Mouse (Mus musculus) stomach, embryonic 16.5 days (tissue): ENCODE measurements around the gene Pak4. TPM values are rescaled to one million over a fixed set of nuclear protein-coding genes. Genes with fewer than 3 reads are reported as not detected.
"Not testable (repeated sequence)": the region's sequence is repeated elsewhere in the genome, so short reads cannot be mapped to it uniquely, and the experiment has no call there.

Experiments used
- ATAC-seq: fragments of 200-750 bp; cut with Nextera tagmentation; 2 replicates; pipeline ENCODE4 v1.8.0; 2017; ENCODE audit warnings: moderate number of reproducible peaks, moderate TSS enrichment; ENCODE audit not compliant: insufficient read depth, low FRiP score
- H3K27ac ChIP-seq: fragments of 300-500 bp; sonication (generic); 2 replicates; pipeline ENCODE4 v1.5.1; 2014; ENCODE audit warnings: low read length
- H3K27me3 ChIP-seq: fragments of 300-500 bp; sonication (generic); 2 replicates; pipeline ENCODE4 v1.6.1; 2014; ENCODE audit warnings: low read length, control low read depth, mixed read lengths; ENCODE audit not compliant: control insufficient read depth, insufficient read depth
- H3K36me3 ChIP-seq: fragments of 300-500 bp; sonication (generic); 2 replicates; pipeline ENCODE4 v1.6.1; 2014; ENCODE audit warnings: low read length; ENCODE audit not compliant: control insufficient read depth, insufficient read depth
- H3K4me1 ChIP-seq: fragments of 300-500 bp; sonication (generic); 2 replicates; pipeline ENCODE4 v1.6.1; 2014; ENCODE audit warnings: low read length, control low read depth, mixed read lengths; ENCODE audit not compliant: control insufficient read depth, insufficient read depth
- H3K4me2 ChIP-seq: fragments of 300-500 bp; sonication (generic); 2 replicates; pipeline ENCODE4 v1.6.1; 2014; ENCODE audit warnings: low read depth, low read length, mixed read lengths
- H3K4me3 ChIP-seq: fragments of 300-500 bp; sonication (generic); replicated peaks from 2 replicates; pipeline ENCODE4 v1.5.1; 2014; ENCODE audit warnings: mild to moderate bottlenecking, low read length
- H3K9ac ChIP-seq: fragments of 300-500 bp; sonication (generic); 2 replicates; pipeline ENCODE4 v1.6.1; 2014; ENCODE audit warnings: low read length
- H3K9me3 ChIP-seq: fragments of 300-500 bp; sonication (generic); replicated peaks from 2 replicates; pipeline ENCODE4 v1.6.1; 2016; ENCODE audit warnings: low read length, control low read depth; ENCODE audit not compliant: control insufficient read depth
- WGBS: fragments of 180-500 bp; shearing (Covaris S2); extraction: QIAGEN DNeasy Blood & Tissue Kit; methylation state at CpG from one replicate; pipeline ENCODE4 v1.1.7; 2014; 5-methylcytosine and 5-hydroxymethylcytosine counted together
- microRNA-seq: library from miRNA; unstranded; fragments of <30 nt; microRNA quantifications from one replicate; pipeline ENCODE4, GENCODE M21; 2016
- polyA plus RNA-seq: library from polyadenylated mRNA; unstranded; fragments of >200 nt; fragmentation: Nextera tagmentation; extraction: Ambion mirVana; gene quantifications from 2 replicates; pipeline ENCODE4 v1.2.1, GENCODE M21; 2015

Pak4 gene
- polyA plus RNA-seq, 1 experiment from 2014 or later, result 54.8 TPM

DNA sequence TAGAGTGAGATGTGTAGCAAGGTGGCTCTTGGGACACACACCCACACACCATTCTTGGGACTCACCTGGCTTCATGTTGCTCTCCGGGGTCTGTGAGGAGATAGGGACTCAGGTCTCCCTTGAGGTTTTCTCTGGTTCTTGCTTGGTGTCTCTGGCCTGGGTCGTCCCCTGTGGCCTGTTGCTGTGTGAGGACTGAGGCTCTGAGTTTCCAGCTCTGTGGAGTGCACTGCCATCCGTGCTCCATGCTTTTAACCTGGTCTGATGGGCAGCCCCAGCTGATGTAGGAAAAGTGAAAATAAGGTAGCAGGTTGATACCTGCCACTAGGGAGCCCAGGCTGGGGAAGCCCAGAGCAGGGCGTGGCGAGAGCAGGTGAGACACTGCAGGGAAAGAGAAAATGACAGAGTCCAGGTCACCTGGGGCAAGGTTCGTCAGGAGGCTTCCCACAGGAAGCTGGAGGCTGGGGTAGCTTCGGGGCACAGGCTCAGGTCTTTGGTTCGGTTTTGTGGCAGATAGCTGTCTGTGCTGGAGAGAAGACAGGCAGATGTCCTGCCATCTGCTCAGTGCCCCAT is 87.5 kb downstream of the Pak4 start, which contains the start of gene Ifnl2:
Gene Ifnl2, minus strand, starts transcription at position 51 of the 570 bp plus-strand sequence.
- H3K27ac ChIP-seq, H3K4me1 ChIP-seq, H3K9ac ChIP-seq, H3K9me3 ChIP-seq, H3K4me3 ChIP-seq, H3K4me2 ChIP-seq, H3K36me3 ChIP-seq, H3K27me3 ChIP-seq, ATAC-seq: not testable (repeated sequence)
- 58% methylated on average over 8 of the region's 8 CpGs for WGBS

DNA sequence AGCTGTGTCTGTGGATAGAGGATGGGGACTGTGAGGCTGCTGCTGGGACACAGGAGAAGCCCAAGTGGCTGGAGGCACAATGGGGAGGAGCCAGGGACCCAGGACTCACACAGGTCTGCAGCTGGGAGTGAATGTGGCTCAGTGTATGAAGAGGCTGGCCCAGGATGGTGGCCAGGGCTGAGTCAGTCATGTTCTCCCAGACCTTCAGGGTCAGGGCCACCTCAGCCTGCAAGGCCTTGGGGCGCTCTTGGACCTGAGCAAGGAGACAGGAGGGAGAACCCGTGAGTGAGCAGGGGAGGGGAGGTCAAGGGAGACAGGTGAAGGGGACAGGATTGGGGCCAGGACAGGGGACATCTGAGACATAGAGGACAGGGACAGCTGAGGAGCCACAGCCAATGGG is 88.9 kb downstream of the Pak4 start:
- not testable (repeated sequence) for H3K9ac ChIP-seq, H3K9me3 ChIP-seq, H3K4me1 ChIP-seq, H3K36me3 ChIP-seq, H3K4me3 ChIP-seq, ATAC-seq, H3K4me2 ChIP-seq, H3K27me3 ChIP-seq, H3K27ac ChIP-seq
- WGBS, result 44% methylated on average over 1 of the region's 2 CpGs

Small RNAs within 50 kb of the gene (microRNA-seq; reads per million reads assigned to microRNA genes)
- gene Mir7049, result not detected

Other genes with a start within 250 kb of the Pak4 start
- gene Rps16, start 247.5 kb downstream of the Pak4 start, polyA plus RNA-seq, result 800 and 962 TPM in 2 replicates
- gene Plekhg2, start 225.6 kb downstream of the Pak4 start, polyA plus RNA-seq, result 49.9 and 50.7 TPM in 2 replicates
- 26.1 and 35.1 TPM in 2 replicates for gene Zfp36, start 217.9 kb downstream of the Pak4 start, polyA plus RNA-seq
- 38.7 and 41.2 TPM in 2 replicates for gene Med29, start 205.5 kb downstream of the Pak4 start, polyA plus RNA-seq
- gene Paf1, start 205.2 kb downstream of the Pak4 start, polyA plus RNA-seq, result 84.3 and 88.5 TPM in 2 replicates
- 17.7 and 19.2 TPM in 2 replicates for gene Gmfg, start 160.7 kb downstream of the Pak4 start, polyA plus RNA-seq
- 1.0 and 1.7 TPM in 2 replicates for gene Lrfn1, start 146.2 kb downstream of the Pak4 start, polyA plus RNA-seq
- gene Ifnl2, start 87.7 kb downstream of the Pak4 start, polyA plus RNA-seq, result not detected in 2 replicates
- not detected in 2 replicates for gene Ifnl3, start 75.3 kb downstream of the Pak4 start, polyA plus RNA-seq
- 124 and 215 TPM in 2 replicates for gene Sycn, start 57.3 kb downstream of the Pak4 start, polyA plus RNA-seq
- gene Nccrp1, start 50.9 kb downstream of the Pak4 start, polyA plus RNA-seq, result 19.7 and 34.8 TPM in 2 replicates
- gene Samd4b, start within 50 bp of the Pak4 start, polyA plus RNA-seq, result 10.9 and 11.2 TPM in 2 replicates
- gene Acp7, start 33.1 kb upstream of the Pak4 start, polyA plus RNA-seq, result 0.16 TPM in 1 of 2 replicates, not detected in the other
- 3.8 and 4.8 TPM in 2 replicates for gene Fbxo27, start 94.7 kb upstream of the Pak4 start, polyA plus RNA-seq
- 9.0 and 9.1 TPM in 2 replicates for gene Fbxo17, start 118.6 kb upstream of the Pak4 start, polyA plus RNA-seq
- 117 and 135 TPM in 2 replicates for gene Mrps12, start 143.6 kb upstream of the Pak4 start, polyA plus RNA-seq
- 22.4 and 22.9 TPM in 2 replicates for gene Sars2, start 143.8 kb upstream of the Pak4 start, polyA plus RNA-seq
- 0.30 TPM in 1 of 2 replicates, not detected in the other for gene Ccer2, start 158.0 kb upstream of the Pak4 start, polyA plus RNA-seq
- gene Sirt2, start 168.6 kb upstream of the Pak4 start, polyA plus RNA-seq, result 62.1 and 63.7 TPM in 2 replicates
- 37.2 and 38.9 TPM in 2 replicates for gene Nfkbib, start 169.3 kb upstream of the Pak4 start, polyA plus RNA-seq
- gene Rinl, start 190.8 kb upstream of the Pak4 start, polyA plus RNA-seq, result 5.0 and 5.9 TPM in 2 replicates
- 170 and 200 TPM in 2 replicates for gene Hnrnpl, start 210.4 kb upstream of the Pak4 start, polyA plus RNA-seq
- gene Ech1, start 227.0 kb upstream of the Pak4 start, polyA plus RNA-seq, result 227 and 230 TPM in 2 replicates
- gene Lgals4, start 235.7 kb upstream of the Pak4 start, polyA plus RNA-seq, result 353 and 382 TPM in 2 replicates